Mouse (Mus musculus) skeletal muscle tissue, adult 2 months (tissue): Measurements from ENCODE around the gene Slc48a1.

Source experiments
- DNase-seq: peaks from one replicate; pipeline ENCODE4 v3.0.0-alpha.2; 2012; ENCODE audit warnings: low read depth, low spot score

Gene Slc48a1

DNA sequence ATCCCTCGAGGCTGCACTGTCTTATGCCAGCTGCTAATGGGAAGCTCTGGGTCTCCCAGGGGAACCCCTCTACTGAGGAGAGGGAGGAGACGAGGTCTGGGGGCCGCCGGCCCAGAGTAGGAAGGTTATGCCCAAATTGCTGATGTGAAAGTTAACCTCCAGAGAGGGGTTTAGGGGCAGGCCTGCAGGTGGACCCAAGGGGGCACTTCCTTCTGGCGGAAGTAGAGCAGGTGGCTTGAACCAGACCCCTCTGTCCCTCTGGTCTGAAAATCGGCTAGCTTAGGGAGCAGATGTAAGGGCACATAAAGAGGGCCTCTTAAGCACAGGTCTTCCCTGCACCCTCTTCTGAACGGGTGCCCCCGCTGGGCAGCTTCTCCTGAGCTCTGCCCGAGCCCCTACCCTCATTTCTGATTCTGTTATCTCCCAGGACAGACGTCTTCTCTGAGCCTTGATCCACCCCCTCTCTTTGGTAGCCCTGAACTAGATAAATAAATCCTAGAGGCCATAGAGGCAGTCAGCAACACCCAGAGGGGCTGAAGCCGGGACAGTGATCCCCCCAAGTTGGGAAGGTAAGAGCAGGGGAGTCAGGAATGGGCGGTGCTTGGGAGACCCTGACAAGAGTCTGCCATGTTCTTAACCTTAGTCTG, 47.7 kb downstream of the Slc48a1 start:
- no peak for DNase-seq

- no peak for DNase-seq
These were observed 48.4 kb downstream of the Slc48a1 start for GRCm38 (mm10) chr15:97826588-97827261.

GRCm38 (mm10) chr15:97827401-97827800, 49.1 kb downstream of the Slc48a1 start:
- DNase-seq: no peak

DNA sequence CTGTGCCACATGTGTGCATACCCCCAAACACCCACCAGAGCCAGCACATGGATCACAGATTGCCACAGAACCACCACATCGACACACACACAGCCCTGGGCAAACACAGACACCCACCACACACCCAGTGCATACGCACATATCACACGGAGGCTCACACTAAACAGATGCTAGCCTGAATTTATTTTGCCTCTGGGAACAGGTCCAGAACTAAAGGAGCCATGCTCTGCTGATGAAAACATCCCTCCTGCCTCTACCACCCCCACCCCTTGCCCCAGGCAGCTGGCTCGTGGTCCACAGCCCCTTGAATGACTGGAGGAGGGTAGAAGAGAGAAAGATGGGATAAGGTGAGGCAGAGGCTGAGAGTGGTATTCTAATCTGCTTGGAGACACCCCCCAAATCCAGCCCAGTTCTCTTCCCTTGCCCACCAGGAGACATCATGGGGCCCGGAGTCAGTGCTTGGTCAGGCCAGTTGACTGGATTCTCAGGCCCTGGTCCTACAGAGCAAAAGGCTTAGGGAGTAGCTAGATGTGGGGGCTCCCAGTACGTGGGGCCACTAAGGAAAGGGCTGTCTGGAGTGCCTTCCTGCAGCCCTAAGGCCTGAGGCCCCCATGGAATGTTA, 50.0 kb downstream of the Slc48a1 start:
- DNase-seq: no peak

- DNase-seq: no peak
These were observed 50.6 kb downstream of the Slc48a1 start for GRCm38 (mm10) chr15:97828901-97829338.

DNA sequence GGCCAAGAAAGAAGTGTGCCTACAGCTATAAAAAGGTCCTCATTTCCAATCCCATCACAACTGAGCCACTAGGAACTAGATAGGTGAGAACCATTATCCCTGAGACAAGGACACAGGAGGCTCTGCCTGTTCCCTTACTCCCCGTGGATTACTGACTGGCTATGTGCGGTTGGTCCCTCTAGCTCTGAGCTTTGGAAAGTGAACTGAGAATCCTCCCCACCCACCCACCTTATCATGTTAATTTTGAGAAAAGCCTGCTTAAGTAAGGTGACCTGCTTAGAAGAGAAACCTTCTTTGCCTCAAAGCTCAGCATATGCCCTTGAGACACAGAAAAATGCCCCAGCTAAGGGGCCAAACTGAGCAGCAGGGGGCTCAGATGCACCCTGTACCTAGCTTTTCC, 51.1 kb downstream of the Slc48a1 start:
- DNase-seq: no peak

DNA sequence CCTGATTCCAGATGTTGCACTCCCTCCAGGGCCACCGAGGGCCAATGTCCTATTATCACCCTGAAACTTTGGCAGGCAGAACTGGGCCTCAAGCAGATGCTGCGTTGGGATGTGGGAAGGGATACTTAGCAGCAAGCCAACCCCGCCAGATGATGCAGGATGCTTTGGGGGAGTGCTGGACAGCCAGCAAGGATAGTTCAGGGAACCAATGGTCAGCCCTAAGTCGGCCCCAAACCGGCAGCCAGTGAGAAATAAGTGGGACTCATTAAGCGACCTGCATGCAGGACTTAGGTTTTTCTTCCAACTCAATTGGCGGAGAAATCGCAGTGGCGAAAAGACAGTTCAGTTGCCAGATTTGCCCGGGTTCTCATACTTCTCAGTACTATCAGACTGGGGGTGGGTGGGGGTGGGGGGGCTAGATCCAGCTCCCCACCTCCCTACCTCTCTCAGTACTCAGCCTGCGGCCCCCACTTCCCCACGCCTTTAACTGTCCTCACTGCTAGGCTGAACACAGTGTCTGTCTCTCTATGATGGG, 52.0 kb downstream of the Slc48a1 start:
- peak; percentile 72 for DNase-seq

DNA sequence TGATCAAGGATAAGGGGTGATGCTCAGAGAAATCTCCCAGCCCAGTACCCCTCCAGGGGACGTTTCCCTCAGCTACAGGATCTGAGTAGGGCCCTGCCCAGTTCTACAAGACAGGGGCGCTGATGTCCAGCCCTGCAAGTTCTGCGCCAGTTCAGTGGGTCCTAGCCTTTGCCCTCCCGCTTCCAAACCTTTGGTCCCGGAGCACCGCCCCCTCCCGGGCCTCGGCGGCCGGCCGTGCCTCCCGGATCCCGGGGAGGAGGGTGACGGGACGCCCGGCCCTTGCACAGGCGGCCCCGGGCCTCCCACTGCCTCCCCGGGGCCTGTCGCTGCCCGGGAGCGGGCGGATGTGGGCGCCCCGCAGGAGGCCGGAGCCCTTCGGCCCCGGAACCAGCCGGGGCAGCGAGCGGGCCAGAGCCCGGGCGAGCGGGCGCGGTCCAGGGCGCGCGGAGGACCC, 52.5 kb downstream of the Slc48a1 start:
- DNase-seq: no peak

DNA sequence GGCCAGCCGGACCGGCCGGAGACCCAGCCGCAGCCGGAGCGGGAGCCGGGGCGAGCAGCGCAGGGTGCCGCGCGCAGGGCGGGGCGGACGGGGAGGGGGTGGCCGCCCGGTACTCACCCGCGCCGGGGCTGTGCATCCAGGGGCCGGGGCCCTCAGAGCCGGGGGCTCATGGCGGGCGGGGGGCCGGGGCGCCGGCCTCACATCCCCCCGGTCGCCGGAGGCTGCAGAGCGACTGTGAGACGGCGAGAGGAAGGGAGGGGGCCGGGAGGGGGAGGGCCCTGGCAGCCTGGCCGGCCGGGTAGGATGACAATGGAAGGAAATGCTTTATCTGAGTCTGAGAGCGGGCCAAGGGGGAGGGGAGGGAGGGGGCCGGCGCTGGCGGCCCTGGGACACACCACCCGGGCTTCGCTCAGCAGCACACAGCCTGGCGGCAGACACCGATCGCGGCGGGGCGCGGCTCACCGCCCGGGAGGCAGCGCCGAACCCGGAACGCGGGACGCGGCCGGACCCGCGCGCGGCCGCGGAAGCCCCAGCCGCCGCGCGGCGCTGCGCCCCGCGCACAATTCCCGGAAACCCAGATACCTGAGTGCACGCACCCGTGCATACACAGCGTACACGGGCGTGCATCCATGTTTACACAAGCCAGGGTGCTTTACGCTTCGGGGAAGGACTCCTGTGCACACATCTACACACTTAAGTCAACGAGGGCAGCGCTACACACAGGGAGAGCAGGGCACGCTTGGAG, 53.1 kb downstream of the Slc48a1 start:
- peak; percentile 82 for DNase-seq

DNA sequence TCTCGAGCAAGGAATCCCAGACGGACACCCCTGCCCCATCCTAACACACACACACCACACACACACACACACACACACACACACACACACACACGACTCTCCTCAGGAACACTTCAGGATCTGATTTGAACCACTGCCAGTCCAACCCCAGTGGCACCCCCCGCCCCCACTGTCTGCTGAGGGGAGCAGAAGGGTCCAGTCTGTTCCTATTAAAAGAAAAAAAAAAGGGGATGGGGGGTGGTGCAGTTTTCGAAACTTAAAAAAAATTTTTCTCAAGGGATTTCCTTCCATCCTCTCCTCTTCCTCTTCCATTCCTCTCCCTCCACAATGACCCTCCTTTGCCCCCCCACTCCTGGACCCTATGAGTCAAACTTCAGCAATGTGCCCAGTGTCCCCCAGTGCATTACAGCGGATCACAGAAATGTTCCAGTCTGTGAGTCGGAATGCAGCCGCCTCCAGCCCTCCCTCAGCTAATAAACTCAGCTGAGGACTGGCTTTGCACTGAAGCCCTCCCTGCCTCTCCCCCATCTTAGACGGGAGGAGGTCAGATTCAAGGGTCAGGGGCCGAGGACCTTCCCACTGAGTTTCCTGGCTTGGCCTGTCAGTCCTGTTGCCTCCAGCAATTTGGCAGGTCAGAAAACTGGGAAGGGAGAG, 53.8 kb downstream of the Slc48a1 start:
- DNase-seq: no peak

- no peak for DNase-seq
These were observed 54.6 kb downstream of the Slc48a1 start for GRCm38 (mm10) chr15:97832764-97833479.

- DNase-seq: no peak
These were observed 58.0 kb downstream of the Slc48a1 start for GRCm38 (mm10) chr15:97836153-97836893.

- DNase-seq: no peak
These were observed 58.6 kb downstream of the Slc48a1 start for GRCm38 (mm10) chr15:97836894-97837247.

DNA sequence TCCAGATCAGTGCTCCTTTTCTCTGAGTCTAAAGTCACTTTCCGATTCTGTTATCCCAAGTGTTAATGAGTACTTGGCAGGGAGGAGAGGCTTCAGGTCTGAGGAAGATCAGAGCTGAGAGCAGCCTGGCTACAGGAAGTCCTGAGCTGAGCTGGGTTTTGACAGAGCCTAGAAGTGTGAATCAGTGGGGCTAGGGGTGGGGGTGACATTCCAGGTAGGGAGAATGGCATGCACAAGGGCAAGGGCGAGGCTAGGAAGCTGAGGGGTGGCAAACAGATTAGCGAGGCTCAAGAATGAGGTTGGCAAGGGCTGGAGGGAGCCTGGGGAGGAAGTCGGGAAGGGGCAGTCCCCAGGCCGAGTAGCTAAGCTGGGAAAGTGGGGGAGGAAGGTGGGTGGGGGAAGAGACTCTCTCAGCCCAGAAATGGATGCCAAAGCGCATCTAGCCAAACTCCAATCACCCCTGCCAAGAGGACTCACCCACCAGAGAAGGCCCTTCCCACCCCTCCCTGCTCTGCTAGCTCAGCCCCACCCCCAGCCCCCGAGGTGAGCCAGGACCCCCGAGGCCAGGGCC, 59.3 kb downstream of the Slc48a1 start:
- DNase-seq: no peak

DNA sequence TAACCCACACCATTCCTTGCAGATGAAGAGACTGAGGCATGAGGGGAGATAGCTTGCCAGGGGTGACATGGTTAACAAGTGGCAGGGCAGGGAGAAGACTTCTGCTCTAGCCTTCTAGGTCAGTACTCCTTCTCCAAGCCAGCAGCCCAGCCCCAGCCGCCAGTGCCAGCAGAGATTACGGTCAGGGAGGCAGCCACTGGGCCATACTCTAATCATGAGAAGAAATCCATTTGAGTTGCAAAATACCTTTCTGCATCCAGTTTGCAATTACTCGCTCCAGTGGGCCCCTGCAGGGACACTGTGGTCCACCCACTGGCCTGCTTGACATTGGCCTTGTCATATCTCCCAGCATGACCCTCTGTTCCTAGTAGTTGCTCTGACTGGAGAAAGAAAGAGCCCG, 60.1 kb downstream of the Slc48a1 start:
- DNase-seq: no peak

DNA sequence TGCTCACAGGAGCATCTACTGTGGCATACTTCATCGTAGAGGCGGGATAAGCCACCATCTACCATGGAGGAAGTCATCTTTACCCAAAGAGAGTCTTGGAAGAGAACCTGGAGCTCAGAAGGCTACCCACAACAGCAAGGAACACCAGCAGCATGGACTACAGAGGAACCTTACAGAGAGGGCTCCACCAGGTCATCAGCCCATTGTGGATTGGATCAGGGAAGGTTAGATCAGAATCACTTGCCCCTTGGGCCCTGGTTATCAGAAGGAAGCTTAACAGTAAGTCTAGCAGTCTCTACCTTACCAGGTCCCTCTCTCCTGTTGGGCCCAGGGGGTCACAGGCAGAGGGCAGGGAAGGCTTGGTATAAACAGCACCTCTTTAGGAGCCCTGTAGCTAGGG, 60.7 kb downstream of the Slc48a1 start:
- DNase-seq: no peak

DNA sequence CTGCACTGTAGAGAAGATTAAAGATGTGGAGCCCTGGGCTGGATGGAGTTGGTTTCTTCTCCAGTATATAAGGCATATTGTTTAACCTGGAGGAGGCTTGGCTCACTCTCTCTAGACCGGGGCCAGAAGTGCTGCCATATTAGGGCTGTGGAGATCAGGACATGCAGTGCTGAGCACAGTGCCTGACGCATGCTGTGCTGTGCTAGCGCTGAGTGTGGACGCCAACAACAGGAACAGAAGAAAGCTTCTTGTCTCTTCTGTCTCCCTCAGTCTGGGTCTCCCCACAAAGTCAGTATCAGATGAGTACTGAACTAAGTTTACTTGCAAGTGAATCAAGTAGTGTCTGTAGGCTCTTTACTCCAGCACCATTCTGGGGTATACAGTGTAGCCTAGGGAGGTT, 61.2 kb downstream of the Slc48a1 start:
- no peak for DNase-seq

- DNase-seq: peak; percentile 84
These were observed 61.7 kb downstream of the Slc48a1 start for GRCm38 (mm10) chr15:97839991-97840455.

DNA sequence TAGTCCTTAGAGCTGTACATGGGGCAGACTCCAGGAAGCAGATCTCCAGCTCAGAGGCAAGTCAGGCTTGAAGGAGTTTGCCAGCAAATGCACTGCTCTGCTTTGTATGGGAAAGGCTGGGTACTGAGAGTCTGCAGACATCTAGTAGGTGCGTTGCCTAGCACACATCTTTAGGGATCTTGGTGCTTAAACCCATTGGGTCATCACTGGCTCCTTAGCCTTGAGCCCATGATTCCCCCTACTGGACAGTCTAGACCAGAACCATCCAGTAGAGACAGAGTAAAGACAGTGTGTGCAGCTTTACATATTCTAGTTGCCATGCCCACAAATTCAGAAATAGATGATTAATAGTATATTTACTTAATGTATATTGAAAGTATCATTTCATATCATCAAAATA, 62.5 kb downstream of the Slc48a1 start:
- DNase-seq: no peak

- DNase-seq: no peak
These were observed 63.1 kb downstream of the Slc48a1 start for GRCm38 (mm10) chr15:97841383-97841782.
